In genomic region chr2:117930895-117931537, GRCm38 (mm10) we compare ENCODE assay signal across 29 mouse cellular contexts.
DNase-seq lines count a peak whose midpoint lies in the region; ATAC-seq and TF ChIP-seq lines count a peak whose summit lies in the region.
"Had no signal": no experiment of that assay in that cellular context is flagged by ENCODE, and none has a peak within 500 bp of the region (broad histone marks: within the 10 kb centered on the region; RNA-seq: fewer than 3 reads in every experiment).

No protein-coding gene starts in this region.

- ATAC-seq in liver, embryonic 16.5 days (ENCODE audit: low read depth): peak; percentile 19; the same call in 1 of the 2 replicates
- ATAC-seq in megakaryocyte, adult 5-6 weeks (ENCODE audit: poor library complexity, severe bottlenecking): peak; percentile 80
- ATAC-seq in kidney, embryonic 16.5 days (ENCODE audit: low FRiP score, low TSS enrichment): no peak
- ATAC-seq: forebrain, embryonic 14.5 days; forebrain, postnatal 0 days; hindbrain, postnatal 0 days; Patski had no signal

- no peak overlapping the region for H3K4me3 ChIP-seq in liver, embryonic 16.5 days (ENCODE audit: low read depth, low read length)
- no peak overlapping the region for H3K4me3 ChIP-seq in embryonic fibroblast, embryonic 13.5 days (ENCODE audit: insufficient read depth, low read length)
- no peak overlapping the region for H3K4me3 ChIP-seq in kidney, embryonic 16.5 days (ENCODE audit: low read length)
- H3K4me3 ChIP-seq: gastrocnemius, adult 2 months; heart, embryonic 12.5 days; heart, embryonic 15.5 days had no signal

- TF ChIP-seq POLR2A in embryonic fibroblast, embryonic 13.5 days (IDR thresholded peaks at IDR 0.05; ENCODE audit: low read depth, low read length): no peak

- no peak for DNase-seq in liver
- DNase-seq in embryo, embryonic 9.5 days (ENCODE audit: extremely low spot score): no peak
- no peak for DNase-seq in adrenal gland, adult (ENCODE audit: inconsistent age in 2 of 2, low spot score in 1 of 2)
- DNase-seq: adrenal gland, adult 2 months; adrenal gland, postnatal 14 days; B cell, adult 2 months; cerebellum, adult 11-12 months; cerebellum, adult 8-10 months; cerebellum, postnatal 10 days; cerebellum, postnatal 36 days; embryo, embryonic 11 days; forebrain, postnatal 0 days; gastrocnemius, adult 2 months; gastrocnemius, postnatal 14 days; heart, adult 18-20 months; heart, postnatal 10 days; heart, postnatal 36 days had no signal

- no peaks in the 10 kb centered on the region for H3K36me3 ChIP-seq in liver, embryonic 16.5 days (ENCODE audit: control insufficient read depth, insufficient read depth)
- no peaks in the 10 kb centered on the region for H3K36me3 ChIP-seq in kidney, embryonic 16.5 days (ENCODE audit: insufficient read depth, low read length)
- H3K36me3 ChIP-seq: G1E; heart, embryonic 12.5 days; heart, embryonic 15.5 days had no signal

- H3K9me3 ChIP-seq in liver, embryonic 16.5 days (replicated peaks; ENCODE audit: control insufficient read depth, low read length): no peaks in the 10 kb centered on the region
- H3K9me3 ChIP-seq in kidney, embryonic 16.5 days (ENCODE audit: low read length): no peaks in the 10 kb centered on the region
- H3K9me3 ChIP-seq: heart, embryonic 15.5 days had no signal

- H3K27me3 ChIP-seq in liver, embryonic 16.5 days (ENCODE audit: control insufficient read depth, insufficient read depth, low read depth, low read length): no peaks in the 10 kb centered on the region
- H3K27me3 ChIP-seq in kidney, embryonic 16.5 days (ENCODE audit: insufficient read depth, low read length): no peaks in the 10 kb centered on the region
- H3K27me3 ChIP-seq: CH12.LX; heart, embryonic 12.5 days; heart, embryonic 15.5 days; Patski had no signal

- H3K27ac ChIP-seq in liver, embryonic 16.5 days (ENCODE audit: low read length): peak overlapping the region; percentile 7
- peak overlapping the region; percentile 49; the same call in 1 of the 2 replicates for H3K27ac ChIP-seq in embryonic fibroblast, embryonic 13.5 days (ENCODE audit: insufficient read depth, low read length)
- no peak overlapping the region for H3K27ac ChIP-seq in kidney, embryonic 16.5 days (ENCODE audit: low read length)
- H3K27ac ChIP-seq: gastrocnemius, adult 2 months; heart, embryonic 15.5 days; hindbrain, embryonic 14.5 days; hindbrain, postnatal 0 days had no signal

- H3K4me1 ChIP-seq in liver, embryonic 16.5 days (ENCODE audit: control insufficient read depth, low read depth, low read length): no peaks in the 10 kb centered on the region
- H3K4me1 ChIP-seq in embryonic fibroblast, embryonic 13.5 days (ENCODE audit: control insufficient read depth, insufficient read depth, low read length): no peaks in the 10 kb centered on the region
- peaks cover 4% of the 10 kb centered on the region; the same call in 1 of the 2 replicates for H3K4me1 ChIP-seq in kidney, embryonic 16.5 days (ENCODE audit: insufficient read depth, low read length)
- H3K4me1 ChIP-seq: heart, embryonic 15.5 days had no signal

- H3K9ac ChIP-seq in liver, embryonic 16.5 days (ENCODE audit: low read depth, low read length): no peak overlapping the region
- H3K9ac ChIP-seq in kidney, embryonic 16.5 days (replicated peaks; ENCODE audit: low read length): no peak overlapping the region
- H3K9ac ChIP-seq: forebrain, postnatal 0 days; heart, embryonic 12.5 days; heart, embryonic 15.5 days; hindbrain, embryonic 14.5 days had no signal

- 64% methylated on average over 3 of the region's 3 CpGs for WGBS in liver, embryonic 16.5 days (ENCODE audit: insufficient replicate concordance)
- WGBS in kidney, embryonic 16.5 days: 86% methylated on average over 3 of the region's 3 CpGs

- no peak overlapping the region for H3K4me2 ChIP-seq in liver, embryonic 16.5 days (ENCODE audit: low read depth, low read length)
- H3K4me2 ChIP-seq in kidney, embryonic 16.5 days (replicated peaks; ENCODE audit: low read depth, low read length): no peak overlapping the region
- H3K4me2 ChIP-seq: heart, embryonic 12.5 days; heart, embryonic 15.5 days; hindbrain, embryonic 14.5 days had no signal

- no peak for TF ChIP-seq CTCF in embryonic fibroblast, embryonic 13.5 days (IDR thresholded peaks at IDR 0.05; ENCODE audit: borderline replicate concordance, insufficient read depth, low read length)
